Mouse (Mus musculus): ENCODE results near the gene Fndc4. TPM values are rescaled to one million over a fixed set of nuclear protein-coding genes. Genes with fewer than 3 reads are reported as not detected.
A peak's percentile ranks its signal among the peaks of the same experiment; 100 is the strongest.

The Fndc4 gene
- polyA plus RNA-seq, 1 experiment: 3.7 TPM

- Histone ChIP-seq H3K27ac (replicated peaks; ENCODE audit: low read depth, low read length) (no peak overlapping the region), H3K4me1 (ENCODE audit: control insufficient read depth, insufficient read depth, insufficient read length, low read length) (peaks cover 2% of the 10 kb centered on the region; the same call in 1 of the 2 replicates), H3K4me3 (ENCODE audit: insufficient read depth, low read depth, low read length) (no peak overlapping the region)
Measured at GRCm38 (mm10) chr5:31289626-31290230, 6.2 kb downstream of the Fndc4 start.

GRCm38 (mm10) chr5:31288655-31289054 lies 7.2 kb downstream of the Fndc4 start:
- Histone ChIP-seq H3K27ac (replicated peaks; ENCODE audit: low read depth, low read length) (peak overlapping the region; percentile 58; the same call in 1 of the 2 replicates), H3K4me3 (ENCODE audit: insufficient read depth, low read depth, low read length) (no peak overlapping the region), H3K4me1 (ENCODE audit: control insufficient read depth, insufficient read depth, insufficient read length, low read length) (peaks cover 2% of the 10 kb centered on the region; the same call in 1 of the 2 replicates)

GRCm38 (mm10) chr5:31288225-31288624 lies 7.7 kb downstream of the Fndc4 start:
- H3K27ac ChIP-seq (replicated peaks; ENCODE audit: low read depth, low read length): peak overlapping the region; percentile 58; the same call in 1 of the 2 replicates
- peaks cover 2% of the 10 kb centered on the region; the same call in 1 of the 2 replicates for H3K4me1 ChIP-seq (ENCODE audit: control insufficient read depth, insufficient read depth, insufficient read length, low read length)
- H3K4me3 ChIP-seq (ENCODE audit: insufficient read depth, low read depth, low read length): no peak overlapping the region

GRCm38 (mm10) chr5:31279245-31279988 lies 16.5 kb downstream of the Fndc4 start:
- no peaks in the 10 kb centered on the region for H3K4me1 ChIP-seq (ENCODE audit: control insufficient read depth, insufficient read depth, insufficient read length, low read length)
- no peak overlapping the region for H3K27ac ChIP-seq (replicated peaks; ENCODE audit: low read depth, low read length)
- no peak overlapping the region for H3K4me3 ChIP-seq (ENCODE audit: insufficient read depth, low read depth, low read length)

GRCm38 (mm10) chr5:31273018-31273417 lies 22.9 kb downstream of the Fndc4 start:
- H3K4me1 ChIP-seq (ENCODE audit: control insufficient read depth, insufficient read depth, insufficient read length, low read length): no peaks in the 10 kb centered on the region
- H3K4me3 ChIP-seq (ENCODE audit: insufficient read depth, low read depth, low read length): no peak overlapping the region
- no peak overlapping the region for H3K27ac ChIP-seq (replicated peaks; ENCODE audit: low read depth, low read length)

- H3K4me3 ChIP-seq (ENCODE audit: insufficient read depth, low read depth, low read length): no peak overlapping the region
- H3K4me1 ChIP-seq (ENCODE audit: control insufficient read depth, insufficient read depth, insufficient read length, low read length): no peaks in the 10 kb centered on the region
- no peak overlapping the region for H3K27ac ChIP-seq (replicated peaks; ENCODE audit: low read depth, low read length)
Measured at GRCm38 (mm10) chr5:31267686-31268085, 28.2 kb downstream of the Fndc4 start.

- H3K27ac ChIP-seq (replicated peaks; ENCODE audit: low read depth, low read length): no peak overlapping the region
- no peak overlapping the region for H3K4me3 ChIP-seq (ENCODE audit: insufficient read depth, low read depth, low read length)
- H3K4me1 ChIP-seq (ENCODE audit: control insufficient read depth, insufficient read depth, insufficient read length, low read length): no peaks in the 10 kb centered on the region
Measured at GRCm38 (mm10) chr5:31266101-31266500, 29.8 kb downstream of the Fndc4 start.

GRCm38 (mm10) chr5:31257616-31258015 lies 38.3 kb downstream of the Fndc4 start:
- Histone ChIP-seq H3K4me1 (ENCODE audit: control insufficient read depth, insufficient read depth, insufficient read length, low read length) (peaks cover 9% of the 10 kb centered on the region), H3K4me3 (ENCODE audit: insufficient read depth, low read depth, low read length) (no peak overlapping the region), H3K27ac (replicated peaks; ENCODE audit: low read depth, low read length) (no peak overlapping the region)

- Histone ChIP-seq H3K27ac (replicated peaks; ENCODE audit: low read depth, low read length) (no peak overlapping the region), H3K4me3 (ENCODE audit: insufficient read depth, low read depth, low read length) (no peak overlapping the region), H3K4me1 (ENCODE audit: control insufficient read depth, insufficient read depth, insufficient read length, low read length) (peaks cover 9% of the 10 kb centered on the region)
Measured at GRCm38 (mm10) chr5:31255971-31256370, 39.9 kb downstream of the Fndc4 start.

GRCm38 (mm10) chr5:31255381-31255780 lies 40.5 kb downstream of the Fndc4 start:
- peaks cover 9% of the 10 kb centered on the region for H3K4me1 ChIP-seq (ENCODE audit: control insufficient read depth, insufficient read depth, insufficient read length, low read length)
- no peak overlapping the region for H3K4me3 ChIP-seq (ENCODE audit: insufficient read depth, low read depth, low read length)
- H3K27ac ChIP-seq (replicated peaks; ENCODE audit: low read depth, low read length): no peak overlapping the region

- Histone ChIP-seq H3K4me1 (ENCODE audit: control insufficient read depth, insufficient read depth, insufficient read length, low read length) (peaks cover 9% of the 10 kb centered on the region), H3K4me3 (ENCODE audit: insufficient read depth, low read depth, low read length) (no peak overlapping the region), H3K27ac (replicated peaks; ENCODE audit: low read depth, low read length) (peak overlapping the region; percentile 81)
Measured at GRCm38 (mm10) chr5:31254901-31255300, 41.0 kb downstream of the Fndc4 start.

- H3K4me3 ChIP-seq (ENCODE audit: insufficient read depth, low read depth, low read length): peak overlapping the region; percentile 8
- H3K27ac ChIP-seq (replicated peaks; ENCODE audit: low read depth, low read length): peak overlapping the region; percentile 81
Measured at GRCm38 (mm10) chr5:31254452-31254851, 41.4 kb downstream of the Fndc4 start.

GRCm38 (mm10) chr5:31253806-31254205 lies 42.1 kb downstream of the Fndc4 start:
- H3K27ac ChIP-seq (replicated peaks; ENCODE audit: low read depth, low read length): peak overlapping the region; percentile 81
- H3K4me1 ChIP-seq (ENCODE audit: control insufficient read depth, insufficient read depth, insufficient read length, low read length): peaks cover 9% of the 10 kb centered on the region
- H3K4me3 ChIP-seq (ENCODE audit: insufficient read depth, low read depth, low read length): 0 out of 2 replicates have a peak overlapping the region, but pooled peaks have one; percentile 8

More at GRCm38 (mm10) chr5:31254452-31254851, 41.4 kb downstream of the Fndc4 start:
- peaks cover 9% of the 10 kb centered on the region for H3K4me1 ChIP-seq (ENCODE audit: control insufficient read depth, insufficient read depth, insufficient read length, low read length)

- Histone ChIP-seq H3K27ac (replicated peaks; ENCODE audit: low read depth, low read length) (0 out of 2 replicates have a peak overlapping the region, but pooled peaks have one; percentile 14), H3K4me1 (ENCODE audit: control insufficient read depth, insufficient read depth, insufficient read length, low read length) (peaks cover 9% of the 10 kb centered on the region), H3K4me3 (ENCODE audit: insufficient read depth, low read depth, low read length) (no peak overlapping the region)
Measured at GRCm38 (mm10) chr5:31252795-31253545, 42.9 kb downstream of the Fndc4 start.

- Histone ChIP-seq H3K4me1 (ENCODE audit: control insufficient read depth, insufficient read depth, insufficient read length, low read length) (peaks cover 9% of the 10 kb centered on the region), H3K4me3 (ENCODE audit: insufficient read depth, low read depth, low read length) (no peak overlapping the region), H3K27ac (replicated peaks; ENCODE audit: low read depth, low read length) (no peak overlapping the region)
Measured at GRCm38 (mm10) chr5:31252151-31252550, 43.7 kb downstream of the Fndc4 start.

Measured in brown adipose tissue, adult 24 weeks (tissue).